Mouse (Mus musculus) T-helper 1 cell (primary cell): ENCODE measurements around the gene G6pc.
"Not testable (repeated sequence)": the region's sequence is repeated elsewhere in the genome, so short reads cannot be mapped to it uniquely, and the experiment has no call there.

Experiments
- in situ Hi-C: fragments of 300-600 bp; cut with MboI, MseI; formaldehyde crosslinking; loops from one replicate; pipeline ENCODE4 v1.15.1; 2025; ENCODE audit warnings: high pct_unique_total_duplicates

The G6pc gene

DNA sequence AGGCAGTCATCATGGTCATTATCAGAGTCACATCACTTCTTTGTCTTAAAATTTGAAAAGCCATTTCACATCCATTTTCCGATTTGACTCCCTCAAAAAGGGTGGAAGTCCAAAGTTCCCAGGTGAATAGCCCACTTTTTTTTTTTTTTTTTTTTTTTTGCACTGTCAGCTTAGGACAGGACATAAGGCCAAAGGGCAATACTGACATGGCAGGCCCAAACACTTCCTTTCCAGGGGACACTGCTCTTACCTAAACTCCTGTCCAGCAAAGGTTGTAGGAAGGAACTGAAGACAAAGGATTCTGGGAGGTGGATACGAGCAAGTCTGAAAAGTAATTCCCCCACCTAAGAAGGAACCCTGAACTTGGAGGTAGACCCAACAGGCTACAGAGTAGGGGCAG is 11.4 kb upstream of the G6pc start:
- in situ Hi-C loops, result no loop called here

DNA sequence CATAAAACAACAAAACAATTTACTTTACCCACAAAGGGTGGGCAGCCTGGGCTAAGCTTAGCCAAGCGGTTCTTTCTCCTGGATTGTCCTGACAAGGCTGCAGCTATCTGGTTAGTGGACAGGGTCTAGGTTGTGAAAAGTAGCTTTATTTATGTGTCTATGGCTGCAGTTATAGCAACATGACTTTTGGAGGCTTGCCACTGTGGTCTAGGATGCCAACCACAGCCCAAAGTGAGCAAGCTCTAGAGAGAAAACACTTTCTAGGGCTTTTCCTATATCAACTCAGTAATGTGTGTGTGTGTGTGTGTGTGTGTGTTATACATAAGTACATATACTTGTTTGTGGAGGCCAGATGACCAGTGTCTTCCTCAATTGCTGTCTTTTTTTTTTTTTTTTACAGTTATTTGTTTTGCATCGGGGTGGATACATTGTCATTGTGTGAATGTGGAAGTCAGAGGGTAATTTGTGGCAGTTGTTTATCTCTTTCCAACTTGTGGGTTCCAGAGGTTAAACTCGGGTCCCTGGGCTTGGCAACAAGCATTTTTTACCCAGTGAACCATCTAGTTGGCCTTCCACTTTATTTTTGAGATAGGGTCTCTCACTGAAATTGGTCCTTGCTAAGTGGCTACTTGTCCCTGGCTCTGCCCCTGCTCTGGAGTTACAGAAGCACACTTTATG is 9.7 kb upstream of the G6pc start:
- in situ Hi-C loops, result no loop called here

DNA sequence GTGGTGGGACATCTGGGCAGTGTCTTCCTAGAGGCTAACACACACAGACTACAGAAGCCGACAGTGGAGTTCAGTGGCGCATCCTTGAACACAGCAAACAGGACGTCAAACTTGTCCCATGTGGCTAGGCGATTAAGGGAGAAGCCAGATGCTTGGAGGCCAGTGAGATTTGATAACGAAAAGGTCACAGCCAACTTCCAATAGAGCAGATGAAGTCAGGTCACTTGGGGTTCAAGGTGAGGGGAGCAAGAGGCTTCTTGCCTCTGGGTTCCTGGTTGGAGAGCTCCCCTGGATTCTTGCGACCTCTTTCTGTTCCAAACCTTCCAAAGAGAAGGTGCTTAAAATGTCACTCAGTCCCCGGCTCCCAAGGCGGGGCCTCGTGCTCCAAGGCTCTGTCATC is 7.6 kb upstream of the G6pc start:
- in situ Hi-C loops, result no loop called here

DNA sequence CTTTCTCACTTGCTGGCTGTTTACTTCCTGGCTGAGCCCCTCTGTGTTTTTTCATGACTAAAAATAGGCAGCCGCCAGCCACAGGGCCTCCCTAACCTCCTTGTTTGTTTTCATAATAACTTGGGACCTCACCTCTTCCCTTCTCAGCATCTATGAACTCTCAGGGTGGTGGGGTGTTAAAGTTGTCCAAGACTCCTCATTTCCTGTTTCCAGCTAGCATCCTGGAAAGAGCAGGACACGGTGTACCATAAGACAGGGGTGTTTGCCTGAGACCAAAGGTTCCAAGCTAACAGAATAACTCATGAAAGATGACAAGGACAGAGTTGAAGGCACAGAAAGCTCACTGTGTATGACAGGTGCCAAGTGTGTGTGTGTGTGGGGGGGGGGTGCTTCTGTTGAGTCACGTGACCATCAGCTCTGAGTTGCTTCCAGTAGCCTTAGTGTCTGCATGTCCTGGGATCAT is 6.7 kb upstream of the G6pc start:
- in situ Hi-C loops, result no loop called here

DNA sequence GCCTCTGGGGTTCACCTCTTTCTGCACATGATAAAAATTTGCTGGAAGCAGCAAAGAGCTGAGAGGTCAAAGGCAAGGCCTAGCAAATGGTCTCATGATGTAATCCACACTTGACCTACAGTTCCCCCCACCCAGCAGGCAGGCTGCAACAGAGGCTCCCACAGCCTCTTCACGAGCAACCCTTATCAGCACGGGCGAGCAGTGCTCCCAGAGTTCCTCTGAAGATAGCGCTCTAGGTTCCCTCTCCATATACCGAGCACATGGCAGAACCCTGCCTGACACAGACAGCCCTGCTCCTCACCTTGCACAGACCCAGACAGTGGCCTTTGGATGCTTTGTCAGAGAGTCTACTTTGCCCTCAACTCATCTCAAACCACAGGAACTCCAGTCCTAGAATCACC is 2.8 kb upstream of the G6pc start:
- in situ Hi-C loops, result no loop called here

DNA sequence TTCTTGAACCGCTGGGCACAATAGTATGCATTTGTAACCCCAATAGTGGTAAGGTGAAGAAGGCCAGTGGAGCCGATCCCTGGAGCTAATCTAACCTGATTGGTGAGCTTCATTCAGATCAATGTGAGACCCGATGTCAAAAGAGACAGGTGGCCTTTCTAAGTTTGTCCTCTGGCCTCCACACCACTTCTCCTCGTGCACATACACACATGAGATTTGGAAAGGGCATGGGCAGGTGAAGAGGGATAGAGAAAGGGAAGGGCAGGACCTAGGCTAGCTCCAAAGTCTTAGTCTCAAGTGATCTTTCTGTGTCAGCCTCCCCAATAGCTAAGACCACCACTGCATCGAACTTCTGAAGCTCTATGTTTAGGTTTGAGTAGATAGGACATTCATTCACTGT is 2.8 kb downstream of the G6pc start:
- in situ Hi-C loops, result no loop called here

DNA sequence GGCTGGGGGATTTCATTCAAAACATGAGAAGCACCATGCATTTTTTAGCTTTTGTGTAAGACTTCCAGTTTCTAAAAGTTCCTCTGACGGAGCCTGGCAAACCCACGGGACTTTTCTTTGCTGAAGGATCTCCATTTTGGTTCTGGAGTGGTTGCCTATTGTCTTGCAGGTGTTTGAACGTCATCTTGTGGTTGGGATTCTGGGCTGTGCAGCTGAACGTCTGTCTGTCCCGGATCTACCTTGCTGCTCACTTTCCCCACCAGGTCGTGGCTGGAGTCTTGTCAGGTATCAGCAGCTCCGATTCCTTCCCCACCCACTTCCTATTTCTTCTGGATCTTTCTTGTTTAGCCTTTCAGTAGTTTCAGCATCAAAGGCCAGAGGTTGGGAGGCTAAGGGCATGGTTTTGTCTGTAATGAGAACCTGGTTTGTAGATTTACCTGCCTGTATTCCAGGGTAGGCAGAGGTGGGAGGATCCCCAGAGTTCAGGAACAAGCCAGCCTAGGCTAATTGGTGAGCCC is 7.1 kb downstream of the G6pc start:
- in situ Hi-C loops, result no loop called here

DNA sequence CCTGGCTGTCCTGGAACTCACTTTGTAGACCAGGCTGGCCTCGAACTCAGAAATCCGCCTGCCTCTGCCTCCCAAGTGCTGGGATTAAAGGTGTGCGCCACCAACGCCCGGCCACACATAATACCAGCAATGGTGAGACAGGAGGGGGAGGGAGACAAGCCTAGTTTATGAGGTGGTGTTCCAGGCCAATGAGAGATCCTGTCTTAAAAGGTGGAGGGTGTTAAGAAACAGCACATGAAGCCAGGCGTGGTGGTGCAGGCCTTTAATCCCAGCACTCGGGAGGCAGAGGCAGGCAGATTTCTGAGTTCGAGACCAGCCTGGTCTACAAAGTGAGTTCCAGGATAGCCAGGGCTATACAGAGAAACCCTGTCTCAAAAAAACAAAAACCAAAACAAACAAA is 10.8 kb downstream of the G6pc start:
- in situ Hi-C loops, result not testable (repeated sequence)

DNA sequence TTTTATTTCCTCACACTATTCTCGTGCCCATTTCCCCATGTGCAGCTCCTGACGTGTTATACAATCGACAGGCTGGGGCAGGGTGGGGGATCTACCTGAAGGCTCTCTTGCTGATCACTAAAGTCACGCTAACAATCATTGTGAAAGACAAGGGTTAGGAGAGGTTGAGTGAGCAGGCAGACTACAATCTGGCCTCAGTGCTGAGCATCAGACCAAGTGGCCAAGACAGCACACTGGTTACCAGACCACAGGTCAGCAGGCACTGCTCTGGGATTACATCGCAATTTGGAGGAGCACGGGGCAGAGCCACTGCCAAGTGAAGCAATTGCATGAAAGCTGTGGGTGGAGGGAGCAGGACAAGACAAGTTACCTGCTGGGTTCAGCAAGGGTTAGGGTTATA is 11.6 kb downstream of the G6pc start:
- in situ Hi-C loops, result no loop called here

DNA sequence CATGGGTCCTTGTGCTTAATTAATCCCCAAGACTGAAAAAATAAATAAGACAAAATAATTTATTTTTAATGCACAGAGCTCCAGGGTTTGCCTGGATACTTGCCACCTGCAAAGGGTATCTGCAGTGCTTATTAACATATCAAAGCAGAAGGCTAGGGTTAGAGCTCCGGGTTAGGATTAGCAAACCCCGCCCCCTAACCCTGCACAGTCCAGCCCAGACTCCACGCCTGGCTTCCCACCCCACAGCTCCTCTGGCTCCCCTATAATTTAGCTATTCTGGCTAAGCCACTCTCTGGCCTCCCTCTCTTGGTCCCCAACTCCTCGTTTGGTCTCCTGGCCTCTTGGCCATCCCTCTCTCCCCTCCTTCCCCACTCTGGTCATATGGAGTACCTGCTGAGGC is 14.5 kb downstream of the G6pc start:
- in situ Hi-C loops, result loop anchor here (10.0 kb wide), 1 partner anchor 1127 kb away; no protein-coding TSS in a partner anchor

DNA sequence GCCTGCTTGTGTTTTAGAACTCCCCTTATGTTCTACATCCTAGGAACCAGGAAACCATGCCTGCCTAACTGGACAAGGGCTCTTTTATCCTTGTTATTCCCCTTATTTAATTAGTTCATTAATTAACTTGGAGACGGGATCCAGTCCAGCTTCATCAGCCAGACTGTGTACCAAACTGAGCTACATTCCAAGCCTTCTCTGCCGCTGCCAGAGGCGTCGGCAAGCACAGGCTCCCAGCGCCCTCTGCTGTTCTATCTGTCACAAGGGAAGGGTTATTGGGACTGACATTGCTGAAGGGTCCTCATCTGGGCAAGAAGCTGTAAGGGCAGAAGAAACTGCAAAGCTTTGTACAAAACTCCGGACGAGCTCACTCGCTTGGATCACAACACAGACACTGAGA is 27.7 kb downstream of the G6pc start:
- in situ Hi-C loops, result loop anchor here (5.0 kb wide), 1 partner anchor 63 kb away; the partner anchor contains the start of gene Aoc3

DNA sequence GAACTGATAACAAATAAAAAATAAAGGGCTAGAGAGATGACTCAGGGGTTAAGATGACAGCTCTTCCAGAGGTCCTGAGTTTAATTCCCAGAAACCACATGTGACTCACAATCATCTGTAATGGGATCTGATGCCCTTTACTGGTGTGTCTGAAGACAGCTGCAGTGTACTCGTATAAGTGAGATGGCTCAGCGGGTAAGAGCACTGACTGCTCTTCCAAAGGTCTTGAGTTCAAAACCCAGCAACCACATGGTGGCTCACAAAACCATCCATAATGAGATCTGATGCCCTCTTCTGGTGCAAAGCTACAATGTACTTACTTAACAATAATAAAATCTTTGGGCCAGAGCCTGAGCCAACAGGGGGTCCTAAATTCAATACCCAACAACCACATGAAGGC is 47.9 kb downstream of the G6pc start:
- in situ Hi-C loops, result no loop called here

DNA sequence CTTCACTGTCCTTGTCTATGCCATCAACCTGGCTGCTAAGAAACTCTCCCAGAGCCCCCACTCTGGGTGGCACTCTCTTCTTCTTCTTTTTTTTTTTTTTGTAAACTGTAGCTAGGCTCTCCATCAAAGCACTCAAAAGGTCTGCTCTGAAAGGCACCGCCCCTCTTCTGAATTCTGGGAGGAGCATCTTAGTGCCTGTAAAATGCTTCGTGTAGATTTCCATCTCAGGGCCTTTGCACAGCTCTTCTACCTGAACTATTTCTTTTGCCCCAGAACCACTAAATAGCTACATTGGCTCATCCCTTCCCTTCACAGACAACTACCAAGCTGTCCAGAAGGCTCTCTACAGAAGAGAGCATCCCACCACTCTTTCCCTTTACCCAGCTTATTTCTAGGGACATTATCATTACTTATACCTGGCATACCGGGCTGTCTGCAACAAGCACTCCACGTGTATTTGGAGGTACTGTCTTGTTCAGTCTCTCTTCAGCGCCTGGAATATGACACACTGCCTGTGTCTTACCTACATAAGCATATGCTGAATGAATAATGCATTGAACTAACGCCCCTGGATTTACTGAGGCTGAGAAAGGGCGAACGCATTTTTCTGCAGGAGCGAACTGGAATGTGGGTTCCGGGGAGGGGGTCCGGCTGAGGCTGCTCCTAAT is 49.2 kb downstream of the G6pc start:
- in situ Hi-C loops, result no loop called here

DNA sequence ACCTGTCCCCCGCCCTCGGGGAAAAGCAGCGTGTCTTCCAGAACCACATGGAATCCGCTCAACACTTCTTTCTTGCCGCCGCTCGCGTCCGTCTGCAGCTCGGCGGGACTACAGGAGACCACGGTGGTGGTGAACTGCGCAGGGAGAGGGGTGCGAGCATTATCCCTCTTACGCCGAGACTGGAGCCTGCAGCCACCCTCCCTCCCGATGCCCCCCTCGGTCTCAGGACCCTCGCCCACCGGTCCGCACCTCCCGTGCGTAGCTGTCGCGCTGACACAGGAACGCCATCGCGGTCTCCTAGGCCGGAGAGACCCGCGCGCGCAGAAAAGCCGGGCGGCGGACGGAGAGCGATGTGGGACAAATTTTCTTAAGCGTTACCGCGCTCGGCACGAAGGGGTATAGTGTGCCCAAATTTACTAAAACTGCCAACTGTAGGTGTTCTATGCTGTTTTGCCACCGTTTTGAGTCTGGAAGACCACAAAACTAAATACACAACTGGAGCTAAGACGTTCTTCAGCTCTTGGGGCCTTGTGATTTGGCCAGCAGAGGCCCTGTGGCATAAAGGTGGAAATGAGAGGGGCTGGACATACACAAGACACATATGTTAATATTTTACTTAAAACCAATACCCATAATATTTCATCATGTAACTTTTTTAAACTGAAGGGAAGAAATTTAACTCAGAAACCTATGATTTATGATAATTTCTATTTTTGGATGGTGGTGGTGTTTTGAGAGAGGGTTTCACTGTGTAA is 49.9 kb downstream of the G6pc start, which contains the start of gene Aarsd1:
Gene Aarsd1 (minus strand): TSS at position 515 of the 755 bp plus-strand sequence.
- in situ Hi-C loops, result no loop called here

DNA sequence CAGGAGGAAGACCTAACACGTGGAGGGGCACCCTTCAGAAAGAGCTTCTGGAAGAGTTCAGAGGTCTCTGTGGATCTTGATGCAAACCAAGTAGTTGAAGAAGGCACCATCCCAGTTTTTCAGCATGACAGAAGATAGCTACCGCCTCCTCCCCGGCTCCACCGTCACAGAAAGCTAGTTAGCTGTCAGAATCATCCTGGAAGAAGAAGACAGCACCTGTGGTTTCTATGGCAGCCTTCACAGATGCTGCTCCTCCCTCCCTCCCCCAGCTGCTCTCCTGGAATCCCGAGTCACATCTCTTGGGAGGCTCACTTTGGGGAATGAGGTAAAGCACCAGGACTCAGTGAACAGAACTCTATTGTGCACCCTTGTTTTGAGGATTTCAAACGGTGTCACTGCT is 51.6 kb downstream of the G6pc start:
- in situ Hi-C loops, result no loop called here

DNA sequence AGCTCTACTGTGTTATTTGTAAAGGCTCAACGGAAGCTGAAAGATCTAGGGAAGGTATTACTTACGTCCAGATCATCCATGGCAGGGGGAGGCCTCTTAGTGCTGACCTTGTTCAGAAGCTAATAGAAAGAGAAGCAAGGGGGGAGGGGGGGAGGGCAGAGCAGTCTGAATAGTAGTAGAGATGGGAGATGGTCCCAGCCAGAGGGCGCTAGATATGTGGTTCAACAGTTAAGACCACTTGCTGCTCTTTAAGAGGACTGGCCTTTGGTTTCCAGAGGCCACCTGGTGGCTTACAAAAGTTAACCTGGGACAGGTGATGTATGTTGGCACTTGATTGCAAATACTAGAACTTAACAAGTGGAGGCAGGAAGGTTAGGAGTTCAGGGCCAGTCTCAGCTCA is 52.2 kb downstream of the G6pc start:
- in situ Hi-C loops, result no loop called here

DNA sequence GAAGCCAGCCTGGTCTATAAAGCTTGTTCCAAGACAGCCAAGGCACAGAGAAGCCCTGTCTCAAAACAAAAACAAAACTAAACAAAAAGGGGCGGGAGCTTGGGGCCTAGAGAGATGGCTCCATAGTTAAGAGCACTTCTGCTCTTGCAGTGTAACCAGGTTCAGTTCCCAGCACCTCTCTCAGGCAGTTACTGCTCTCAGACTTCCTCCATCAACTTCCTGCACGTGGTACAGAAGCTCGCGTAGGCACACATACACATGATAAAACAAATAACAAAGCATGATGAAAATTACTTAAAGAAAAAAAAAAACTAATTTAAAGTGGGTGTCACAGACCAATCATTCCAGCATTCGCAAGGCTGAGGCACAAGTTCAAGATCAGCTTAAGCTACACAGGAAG is 52.8 kb downstream of the G6pc start:
- in situ Hi-C loops, result no loop called here

DNA sequence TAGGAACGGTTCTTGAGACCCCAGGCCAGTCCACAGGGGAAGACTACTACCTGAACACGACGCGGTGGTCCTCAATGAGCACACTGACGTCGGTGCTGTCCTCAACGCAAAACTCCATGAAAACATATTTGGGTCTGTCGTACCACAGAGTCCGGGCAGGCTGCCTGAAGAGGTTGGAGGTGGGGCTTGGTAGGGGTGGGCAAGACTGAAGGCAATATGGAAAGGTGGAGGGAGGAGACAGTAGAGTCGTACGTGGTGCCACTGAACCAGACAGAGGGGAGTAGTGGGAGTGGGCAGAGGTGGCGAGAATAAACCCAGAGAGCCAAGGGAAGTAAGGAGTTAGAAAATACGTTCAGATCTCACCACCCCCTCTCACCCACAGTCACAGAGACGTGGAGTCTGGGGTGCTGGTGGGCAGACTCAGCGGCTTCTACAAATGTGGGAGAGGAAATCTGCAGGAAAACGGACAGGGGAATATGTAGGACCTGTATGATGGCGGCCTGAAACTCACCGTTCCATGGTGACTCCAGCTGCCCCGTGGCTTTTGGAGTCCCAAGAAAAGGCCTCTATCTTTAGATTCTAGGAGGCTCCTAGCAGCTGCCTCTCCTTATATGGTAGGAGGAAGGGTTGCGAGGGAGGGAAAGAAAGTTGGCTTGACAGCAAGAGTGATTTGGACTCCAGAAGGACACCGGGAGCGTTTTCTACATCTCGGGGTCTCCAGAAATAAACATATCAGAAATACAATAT is 56.9 kb downstream of the G6pc start, which contains the start of gene Gm27029:
Gene Gm27029 (minus strand): TSS at position 692 of the 747 bp plus-strand sequence.
- in situ Hi-C loops, result no loop called here

DNA sequence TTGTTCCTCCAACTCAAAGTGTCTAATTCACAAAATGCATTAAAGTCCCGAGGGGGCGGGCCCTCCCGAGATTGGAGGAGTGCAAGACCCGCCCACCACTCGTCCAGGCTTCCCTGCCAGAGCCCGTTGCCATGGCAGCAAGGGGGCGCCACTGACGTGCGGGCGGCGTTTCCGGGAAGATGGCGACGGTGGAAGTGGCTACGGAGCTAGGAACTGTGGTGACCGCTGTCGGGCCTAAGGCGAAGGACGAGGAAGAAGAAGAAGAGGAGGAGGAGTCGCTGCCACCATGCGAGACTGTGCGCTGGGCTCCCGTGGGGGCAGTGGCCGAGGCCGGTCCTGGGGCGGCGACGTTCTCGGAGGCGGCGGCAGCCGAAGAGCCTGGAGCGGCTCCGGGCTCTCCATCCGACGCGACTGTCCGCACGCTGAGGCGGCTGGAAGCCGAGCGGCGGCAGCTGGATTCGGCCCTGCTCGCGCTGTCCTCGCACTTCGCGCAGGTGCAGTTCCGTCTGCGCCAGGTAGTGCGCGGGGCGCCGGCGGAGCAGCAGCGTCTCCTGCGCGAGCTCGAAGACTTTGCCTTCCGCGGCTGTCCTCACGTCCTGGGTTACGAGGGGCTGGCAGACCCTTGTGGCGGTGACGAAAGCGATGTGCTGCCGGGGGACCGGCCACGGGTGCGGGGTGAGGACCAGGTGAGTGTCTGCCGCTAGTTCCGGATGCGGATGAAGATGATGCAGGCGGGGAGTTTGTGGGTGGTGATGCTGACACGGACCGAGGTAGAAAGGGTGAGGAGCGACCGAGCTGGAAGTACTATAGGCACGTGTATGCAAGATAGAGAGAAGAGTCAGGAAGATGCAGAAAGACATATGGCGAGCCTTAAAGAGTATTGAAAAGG is 57.8 kb downstream of the G6pc start, which contains the start of the genes Rundc1 and Ptges3l:
Gene Rundc1 (plus strand): TSS at position 161 of the 889 bp plus-strand sequence.
Gene Ptges3l (minus strand): TSS at position 409 of the 889 bp plus-strand sequence.
- in situ Hi-C loops, result no loop called here

DNA sequence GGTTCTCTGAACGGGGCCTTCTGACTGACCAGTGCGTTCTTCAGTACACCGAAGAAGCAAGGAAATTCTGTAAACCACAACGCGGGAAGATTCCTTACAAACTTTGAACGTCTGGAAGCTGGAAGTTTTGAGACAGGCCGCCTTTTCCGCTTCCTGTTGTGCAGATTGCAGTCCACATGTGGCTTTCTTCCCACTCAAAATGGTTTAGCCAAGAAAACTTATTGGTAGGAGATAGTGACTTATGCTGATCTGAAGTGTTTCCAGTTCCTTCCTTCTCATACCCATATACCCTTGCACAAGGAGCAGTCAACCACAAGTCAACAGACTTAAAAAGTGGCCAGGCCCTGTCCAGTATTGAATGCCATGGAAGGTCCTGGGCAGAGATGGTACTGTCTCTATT is 58.8 kb downstream of the G6pc start:
- in situ Hi-C loops, result no loop called here
